12 mouse cellular contexts compared by ENCODE assay signal in genomic region chr9:83111789-83112188, GRCm38 (mm10).
"Had no signal": no experiment of that assay in that cellular context is flagged by ENCODE, and none has a peak within 500 bp of the region (broad histone marks: within the 10 kb centered on the region; RNA-seq: fewer than 3 reads in every experiment).

No protein-coding gene starts in this region.

- DNase-seq: gastrocnemius, adult 2 months; gastrocnemius, postnatal 10 days; gastrocnemius, postnatal 25 days; kidney, adult 2 months; kidney, postnatal 25 days; liver had no signal

- H3K36me3 ChIP-seq: heart, embryonic 10.5 days; hindbrain, embryonic 10.5 days; hindbrain, embryonic 12.5 days; intestine, embryonic 15.5 days; limb, embryonic 10.5 days had no signal

- H3K27me3 ChIP-seq: heart, embryonic 12.5 days; hindbrain, embryonic 12.5 days; intestine, embryonic 15.5 days had no signal
